Mouse (Mus musculus) myocyte (in vitro differentiated cells): ENCODE measurements around the gene Calcoco2.

ENCODE experiments used
- CEBPB ChIP-seq: IDR thresholded peaks from 2 replicates; pipeline ENCODE4 v1.6.1; 2011; ENCODE audit warnings: mild to moderate bottlenecking, moderate library complexity; ENCODE audit not compliant: poor library complexity, insufficient read depth, severe bottlenecking
- E2F4 ChIP-seq: IDR thresholded peaks from one replicate; pipeline ENCODE4 v1.6.1; 2011; ENCODE audit warnings: mild to moderate bottlenecking, control low read depth, moderate library complexity; ENCODE audit not compliant: insufficient read depth
- MAX ChIP-seq: IDR thresholded peaks from one replicate; pipeline ENCODE4 v1.6.1; 2011; ENCODE audit warnings: low read depth, mild to moderate bottlenecking, control low read depth
- MYOD1 ChIP-seq, 3 experiments: IDR thresholded peaks; one replicate each; pipeline ENCODE4 v1.6.1; 2011; ENCODE audit warnings: control low read depth in 2 of 3, low read depth in 2 of 3, mild to moderate bottlenecking in 2 of 3, moderate library complexity in 1 of 3; ENCODE audit not compliant: insufficient read length in 2 of 3, control insufficient read depth in 1 of 3
- POLR2A ChIP-seq: IDR thresholded peaks from one replicate; pipeline ENCODE4 v1.6.1; 2011; ENCODE audit warnings: low read depth, mild to moderate bottlenecking, control low read depth, moderate library complexity; ENCODE audit not compliant: insufficient read length
- POLR2AphosphoS2 ChIP-seq: IDR thresholded peaks from one replicate; pipeline ENCODE4 v1.6.1; 2011; ENCODE audit warnings: low read depth, control low read depth; ENCODE audit not compliant: insufficient read length
- SRF ChIP-seq: IDR thresholded peaks from one replicate; pipeline ENCODE4 v1.6.1; 2011; ENCODE audit warnings: low read depth; ENCODE audit not compliant: control insufficient read depth, insufficient read length

GRCm38 (mm10) chr11:96074351-96075176, 37.2 kb downstream of the Calcoco2 start:
- TF ChIP-seq SRF (no peak), POLR2AphosphoS2 (no peak), E2F4 (no peak), MAX (no peak), POLR2A (no peak), CEBPB (no peak), MYOD1 (IDR thresholded peaks at IDR 0.05; ENCODE audit: control insufficient read depth in 1 of 3, insufficient read length in 2 of 3, low read depth in 2 of 3) (no peak)
